9 mouse cellular contexts compared by ENCODE assay signal in the genomic region with DNA sequence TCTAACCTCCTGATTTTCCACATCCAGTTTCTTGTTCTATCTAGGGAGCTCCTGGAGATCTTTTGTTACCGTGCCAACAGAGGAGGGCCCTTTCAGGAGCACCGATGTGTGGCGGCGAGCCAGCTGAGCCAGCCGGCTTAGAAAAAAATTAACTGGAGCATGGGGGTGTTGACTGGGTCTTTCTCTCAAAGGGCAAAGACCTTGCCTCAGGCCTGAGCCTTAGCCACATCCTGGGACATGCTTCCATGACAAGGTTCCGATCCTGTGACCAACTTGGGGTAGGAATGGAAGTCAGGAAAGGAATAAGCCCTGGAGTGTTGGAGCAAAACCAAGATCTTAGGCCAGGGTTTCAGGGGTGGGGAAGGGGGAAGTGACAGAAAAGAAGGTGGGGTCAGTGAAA. TPM values are rescaled to one million over a fixed set of nuclear protein-coding genes. Genes with fewer than 3 reads are reported as not detected.
DNase-seq lines count a peak whose midpoint lies in the region; ATAC-seq and TF ChIP-seq lines count a peak whose summit lies in the region.
"Had no signal": no experiment of that assay in that cellular context is flagged by ENCODE, and none has a peak within 500 bp of the region (broad histone marks: within the 10 kb centered on the region; RNA-seq: fewer than 3 reads in every experiment).

No protein-coding gene starts in this region.

- peaks cover 25% of the 10 kb centered on the region for H3K4me1 ChIP-seq in forebrain, postnatal 0 days (ENCODE audit: insufficient read depth)
- H3K4me1 ChIP-seq in kidney, postnatal 0 days (replicated peaks; ENCODE audit: insufficient read depth, low read length), result 0 out of 2 replicates have a peak, but pooled peaks cover 26% of the 10 kb centered on the region
- H3K4me1 ChIP-seq in neural tube, embryonic 15.5 days, result peaks cover 80% of the 10 kb centered on the region

- DNase-seq in ovary, postnatal 36 days (ENCODE audit: low spot score), result peak; percentile 56
- no peak for DNase-seq in ovary, postnatal 10 days (ENCODE audit: low spot score)
- DNase-seq in forebrain, postnatal 0 days, result peak; percentile 63
- peak; percentile 80 for DNase-seq in kidney, postnatal 0 days (ENCODE audit: low spot score)
- no peak for DNase-seq in cerebellum, postnatal 36 days
- no peak for DNase-seq in thymus, postnatal 0 days (ENCODE audit: low spot score)
- DNase-seq in thymus, postnatal 4 days, result no peak
- DNase-seq: liver, embryonic 13.5 days had no signal

- H3K4me3 ChIP-seq in forebrain, postnatal 0 days (ENCODE audit: low read depth, low read length), result no peak overlapping the region
- no peak overlapping the region for H3K4me3 ChIP-seq in kidney, postnatal 0 days (replicated peaks; ENCODE audit: low read depth, low read length)
- H3K4me3 ChIP-seq in neural tube, embryonic 15.5 days (replicated peaks), result peak overlapping the region; percentile 68; the same call in 1 of the 2 replicates
- H3K4me3 ChIP-seq: liver, embryonic 13.5 days had no signal

- 0 out of 2 replicates have a peak, but pooled peaks cover 3% of the 10 kb centered on the region for H3K36me3 ChIP-seq in forebrain, postnatal 0 days (ENCODE audit: insufficient read depth)
- H3K36me3 ChIP-seq in kidney, postnatal 0 days (ENCODE audit: insufficient read depth, low read length), result no peaks in the 10 kb centered on the region
- H3K36me3 ChIP-seq in neural tube, embryonic 15.5 days, result no peaks in the 10 kb centered on the region
- H3K36me3 ChIP-seq: liver, embryonic 13.5 days had no signal

- H3K27ac ChIP-seq in forebrain, postnatal 0 days (ENCODE audit: low read depth, low read length), result no peak overlapping the region
- H3K27ac ChIP-seq in kidney, postnatal 0 days, result peak overlapping the region; percentile 94
- peak overlapping the region; percentile 94 for H3K27ac ChIP-seq in neural tube, embryonic 15.5 days (replicated peaks)
- H3K27ac ChIP-seq: liver, embryonic 13.5 days had no signal

- no peaks in the 10 kb centered on the region for H3K27me3 ChIP-seq in forebrain, postnatal 0 days (ENCODE audit: insufficient read depth, low read length)
- H3K27me3 ChIP-seq in kidney, postnatal 0 days (ENCODE audit: insufficient read depth, low read length), result no peaks in the 10 kb centered on the region
- no peaks in the 10 kb centered on the region for H3K27me3 ChIP-seq in neural tube, embryonic 15.5 days (replicated peaks)

- no peak overlapping the region for H3K9ac ChIP-seq in forebrain, postnatal 0 days
- no peak overlapping the region for H3K9ac ChIP-seq in kidney, postnatal 0 days (ENCODE audit: low read depth, low read length)
- peak overlapping the region; percentile 20; the same call in 1 of the 2 replicates for H3K9ac ChIP-seq in neural tube, embryonic 15.5 days (replicated peaks)
- H3K9ac ChIP-seq: liver, embryonic 13.5 days had no signal

- H3K9me3 ChIP-seq in forebrain, postnatal 0 days (ENCODE audit: low read length), result no peaks in the 10 kb centered on the region
- H3K9me3 ChIP-seq in kidney, postnatal 0 days (replicated peaks; ENCODE audit: low read length), result no peaks in the 10 kb centered on the region
- H3K9me3 ChIP-seq in neural tube, embryonic 15.5 days (replicated peaks), result no peaks in the 10 kb centered on the region
- H3K9me3 ChIP-seq: liver, embryonic 13.5 days had no signal

- ATAC-seq in forebrain, postnatal 0 days, result no peak
- ATAC-seq in kidney, postnatal 0 days (replicated peaks; ENCODE audit: low FRiP score, low read depth), result peak; percentile 15
- ATAC-seq in neural tube, embryonic 15.5 days (ENCODE audit: low FRiP score), result no peak

- WGBS in forebrain, postnatal 0 days, result 9% methylated on average over 6 of the region's 6 CpGs
- WGBS in kidney, postnatal 0 days, result 18% methylated on average over 6 of the region's 6 CpGs
- WGBS in neural tube, embryonic 15.5 days, result 9% methylated on average over 6 of the region's 6 CpGs

- H3K4me2 ChIP-seq in forebrain, postnatal 0 days (ENCODE audit: low read depth), result no peak overlapping the region; the same call in 1 of the 2 replicates
- peak overlapping the region; percentile 95; the same call in 1 of the 2 replicates for H3K4me2 ChIP-seq in kidney, postnatal 0 days (ENCODE audit: low read length)
- peak overlapping the region; percentile 87 for H3K4me2 ChIP-seq in neural tube, embryonic 15.5 days
- H3K4me2 ChIP-seq: liver, embryonic 13.5 days had no signal

- no peak for TF ChIP-seq CTCF in forebrain, postnatal 0 days (IDR thresholded peaks at IDR 0.05; ENCODE audit: low read depth)
- TF ChIP-seq CTCF in kidney, postnatal 0 days (IDR thresholded peaks at IDR 0.05; ENCODE audit: low read depth), result no peak

RNA-seq across cellular contexts. Expression of a gene that starts 2.9 kb away (rescaled TPM):
- total RNA-seq in forebrain, postnatal 0 days (2014; rRNA removed), result 22.7 and 28.3 TPM in 2 replicates
- polyA plus RNA-seq in forebrain, postnatal 0 days (2015; fragmentation: Nextera tagmentation; extraction: Ambion mirVana), result 14.8 and 16.0 TPM in 2 replicates
- 55.3 and 61.7 TPM in 2 replicates for polyA plus RNA-seq in kidney, postnatal 0 days (2015; fragmentation: Nextera tagmentation; extraction: Ambion mirVana)
- 28.5 and 31.0 TPM in 2 replicates for polyA plus RNA-seq in neural tube, embryonic 15.5 days (2015; fragmentation: Nextera tagmentation; extraction: Ambion mirVana)
- polyA plus RNA-seq in thymus, postnatal 0 days (2015; fragmentation: Nextera tagmentation; extraction: Ambion mirVana), result 1.7 and 2.2 TPM in 2 replicates

Comparison
In these comparisons a context has a peak if more than half of its experiments do, and no peak if none do; other contexts are left out.
1. DNase-seq: peak in ovary, postnatal 36 days (single experiment), forebrain, postnatal 0 days (single experiment) and kidney, postnatal 0 days (single experiment); none in ovary, postnatal 10 days (single experiment), cerebellum, postnatal 36 days (0 of 2), thymus, postnatal 0 days (single experiment) and thymus, postnatal 4 days (single experiment).